Mouse (Mus musculus) gastrocnemius, adult 18-20 months (tissue): ENCODE data around the gene Rexo2. TPM values are rescaled to one million over a fixed set of nuclear protein-coding genes. Genes with fewer than 3 reads are reported as not detected.

Experiments
- microRNA-seq: library from miRNA; unstranded; fragments of <30 nt; microRNA quantifications from one replicate; pipeline ENCODE4 v1.2.0, GENCODE M21; 2021
- total RNA-seq, 2 experiments: library from RNA; stranded (reverse); gene quantifications; 2 replicates each; pipeline ENCODE4 v1.2.3; 2021

Gene Rexo2
- total RNA-seq, 2 experiments from 2014 or later, result 65.9 to 69.0 TPM

Small RNAs within 50 kb of the gene (microRNA-seq; reads per million reads assigned to microRNA genes)
- not detected for gene Gm23653

Other genes starting within 250 kb of the Rexo2 start
- under 1 TPM; 0.23 to 0.47 TPM for gene Nxpe2, start 127.2 kb downstream of the Rexo2 start, total RNA-seq
- 10 to 100 TPM; 13.5 to 15.5 TPM for gene Rbm7, start 14.7 kb upstream of the Rexo2 start, total RNA-seq
- 1 to 10 TPM; 9.5 to 9.8 TPM for gene Gm5617, start 14.8 kb upstream of the Rexo2 start, total RNA-seq
- 1 to 10 TPM; 2.6 to 5.5 TPM for gene Nnmt, start 124.5 kb upstream of the Rexo2 start, total RNA-seq